Mouse (Mus musculus): Measurements from ENCODE around the gene Tmem174.

Gene Tmem174

GRCm38 (mm10) chr13:98637145-98637544, at the start of gene Tmem174:
Gene Tmem174 (minus strand): TSS chr13:98637410.
- no peak for DNase-seq

GRCm38 (mm10) chr13:98684144-98684900, 47.1 kb upstream of the Tmem174 start:
- no peak for DNase-seq

GRCm38 (mm10) chr13:98683412-98683811, 46.2 kb upstream of the Tmem174 start:
- no peak for DNase-seq

GRCm38 (mm10) chr13:98680470-98681060, 43.4 kb upstream of the Tmem174 start:
- no peak for DNase-seq

GRCm38 (mm10) chr13:98679631-98680041, 42.4 kb upstream of the Tmem174 start:
- no peak for DNase-seq

GRCm38 (mm10) chr13:98679230-98679629, 42.0 kb upstream of the Tmem174 start:
- DNase-seq = no peak

- DNase-seq = no peak
Observed at GRCm38 (mm10) chr13:98673922-98674321, 36.7 kb upstream of the Tmem174 start.

- no peak for DNase-seq
Observed at GRCm38 (mm10) chr13:98669296-98669695, 32.1 kb upstream of the Tmem174 start.

GRCm38 (mm10) chr13:98667316-98667715, 30.1 kb upstream of the Tmem174 start:
- no peak for DNase-seq

- DNase-seq = no peak
Observed at GRCm38 (mm10) chr13:98665240-98665639, 28.0 kb upstream of the Tmem174 start.

- DNase-seq = no peak
Observed at GRCm38 (mm10) chr13:98662173-98662675, 25.0 kb upstream of the Tmem174 start.

GRCm38 (mm10) chr13:98656034-98656471, 18.8 kb upstream of the Tmem174 start:
- no peak for DNase-seq

GRCm38 (mm10) chr13:98655346-98655745, 18.1 kb upstream of the Tmem174 start:
- DNase-seq = no peak

- DNase-seq = no peak
Observed at GRCm38 (mm10) chr13:98654129-98654939, 17.1 kb upstream of the Tmem174 start.

- DNase-seq = no peak
Observed at GRCm38 (mm10) chr13:98652194-98652593, 15.0 kb upstream of the Tmem174 start.

- DNase-seq = no peak
Observed at GRCm38 (mm10) chr13:98651228-98651977, 14.2 kb upstream of the Tmem174 start.

- DNase-seq = no peak
Observed at GRCm38 (mm10) chr13:98647775-98648568, 10.8 kb upstream of the Tmem174 start.

- DNase-seq = no peak
Observed at GRCm38 (mm10) chr13:98638507-98639166, 1.4 kb upstream of the Tmem174 start.

GRCm38 (mm10) chr13:98636571-98636970, 639 bp downstream of the Tmem174 start:
- DNase-seq = no peak

- no peak for DNase-seq
Observed at GRCm38 (mm10) chr13:98633641-98634484, 3.3 kb downstream of the Tmem174 start.

Measured in cerebellum, adult 18-20 months (tissue).